Mouse (Mus musculus) ES-Bruce4 (cell line): ENCODE measurements around the gene Ric8b. TPM values are rescaled to one million over a fixed set of nuclear protein-coding genes. Genes with fewer than 3 reads are reported as not detected.

Experiments used
- H3K27ac ChIP-seq: 2 replicates; pipeline ENCODE4 v1.5.1; 2012; ENCODE audit warnings: low read length, inconsistent platforms; ENCODE audit not compliant: insufficient read depth
- H3K27me3 ChIP-seq: 2 replicates; pipeline ENCODE4 v1.6.1; 2012; ENCODE audit warnings: mild to moderate bottlenecking, low read length, inconsistent platforms; ENCODE audit not compliant: control insufficient read depth, poor library complexity, insufficient read depth, severe bottlenecking
- H3K36me3 ChIP-seq: 2 replicates; pipeline ENCODE4 v1.6.1; 2012; ENCODE audit warnings: inconsistent platforms, mild to moderate bottlenecking, low read length, moderate library complexity; ENCODE audit not compliant: control insufficient read depth, poor library complexity, insufficient read depth, severe bottlenecking
- H3K4me1 ChIP-seq: one replicate; pipeline ENCODE4 v1.8.1; 2011; ENCODE audit warnings: low read length; ENCODE audit not compliant: control insufficient read depth, insufficient read depth
- H3K4me3 ChIP-seq: 2 replicates; pipeline ENCODE4 v1.5.1; 2011; ENCODE audit warnings: low read depth, mild to moderate bottlenecking, low read length
- H3K9ac ChIP-seq: 2 replicates; pipeline ENCODE4 v1.6.1; 2012; ENCODE audit warnings: low read depth, mild to moderate bottlenecking, inconsistent platforms; ENCODE audit not compliant: poor library complexity, severe bottlenecking
- H3K9me3 ChIP-seq: replicated peaks from 2 replicates; pipeline ENCODE4 v1.6.1; 2012; ENCODE audit warnings: mild to moderate bottlenecking, low read length, inconsistent platforms; ENCODE audit not compliant: control insufficient read depth, poor library complexity, insufficient read depth, severe bottlenecking
- CTCF ChIP-seq: IDR thresholded peaks from one replicate; pipeline ENCODE4 v1.8.1; 2011; ENCODE audit warnings: low read depth, low read length
- EP300 ChIP-seq: IDR thresholded peaks from 2 replicates; pipeline ENCODE4 v1.6.1; 2011; ENCODE audit warnings: low read depth, low read length; ENCODE audit not compliant: insufficient read depth
- POLR2A ChIP-seq: IDR thresholded peaks from one replicate; pipeline ENCODE4 v1.8.1; 2011; ENCODE audit warnings: low read length; ENCODE audit not compliant: insufficient read depth
- polyA plus RNA-seq: library from polyadenylated mRNA; stranded (reverse); fragments of >200 nt; gene quantifications from 2 replicates; pipeline ENCODE4 v1.2.4, GENCODE M21; 2011; ENCODE audit warnings: low read depth; ENCODE audit not compliant: missing spikeins, insufficient read depth, insufficient read length

Gene Ric8b
- polyA plus RNA-seq, 1 experiment, result 18.8 TPM

DNA sequence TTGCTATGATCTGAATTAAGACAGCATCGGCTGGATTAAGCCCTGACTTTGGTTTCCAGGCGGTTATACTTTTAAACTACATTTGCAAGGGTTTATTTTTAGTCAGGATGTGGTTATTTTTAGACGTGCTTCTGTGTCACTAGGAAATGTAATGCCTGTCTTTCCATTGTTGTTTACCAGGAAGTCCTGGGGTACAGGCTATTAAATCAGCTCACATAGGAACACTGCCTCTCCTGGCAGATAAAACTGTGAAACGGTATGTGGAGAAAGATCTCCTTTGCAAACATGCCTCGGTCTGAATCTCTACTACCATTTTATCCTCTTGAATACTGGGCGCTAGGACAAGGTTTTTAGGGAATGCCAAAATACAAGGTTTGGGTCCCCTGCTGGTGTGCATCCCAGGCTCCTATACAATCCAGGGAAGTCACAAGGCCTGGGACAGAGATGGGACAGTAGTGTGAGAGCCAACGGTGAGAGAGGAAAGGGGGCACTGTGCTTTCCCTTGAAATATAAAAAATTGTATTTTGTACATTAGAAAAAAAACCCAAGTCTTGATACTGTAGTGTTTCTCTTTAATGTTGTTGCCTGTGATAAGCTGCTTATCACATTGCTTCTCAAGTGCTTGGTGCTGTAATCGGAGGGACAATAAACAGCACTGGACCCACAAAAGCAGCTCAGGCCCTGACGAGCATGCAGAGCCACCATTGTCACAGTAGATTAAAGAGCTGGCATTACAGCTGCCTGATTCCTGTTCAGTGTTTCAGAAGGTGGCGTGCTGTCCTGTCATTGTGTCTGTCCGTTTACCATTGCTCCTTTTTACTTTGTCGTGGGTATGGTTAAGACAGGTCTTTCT, 51.7 kb downstream of the Ric8b start:
- TF ChIP-seq EP300 (no peak), CTCF (no peak), POLR2A (no peak)
- H3K4me3 ChIP-seq, result no peak overlapping the region
- H3K4me1 ChIP-seq, result no peaks in the 10 kb centered on the region
- H3K27ac ChIP-seq, result no peak overlapping the region
- no peaks in the 10 kb centered on the region for H3K9me3 ChIP-seq
- H3K9ac ChIP-seq, result no peak overlapping the region
- peaks cover 4% of the 10 kb centered on the region; the same call in 1 of the 2 replicates for H3K36me3 ChIP-seq
- no peaks in the 10 kb centered on the region for H3K27me3 ChIP-seq

DNA sequence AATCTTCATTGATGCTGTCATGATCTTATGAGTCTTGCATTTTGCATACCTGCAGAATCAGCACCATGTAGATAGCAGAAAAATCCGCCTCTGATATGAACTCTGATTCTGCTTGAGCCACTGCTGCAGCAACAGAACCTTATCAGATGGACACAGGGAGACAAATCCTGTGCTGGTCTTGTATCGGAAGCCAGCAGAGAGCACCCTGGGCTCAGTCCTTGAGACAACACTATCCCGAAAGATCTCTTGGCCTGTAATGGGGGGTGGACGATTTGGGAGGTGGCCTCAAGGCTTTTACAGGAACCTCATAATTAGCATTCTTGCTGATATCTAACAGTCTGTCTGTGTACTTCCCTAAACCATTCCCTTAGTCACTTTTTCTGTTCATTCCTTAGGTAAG, 57.8 kb downstream of the Ric8b start:
- no peaks in the 10 kb centered on the region for H3K4me1 ChIP-seq

DNA sequence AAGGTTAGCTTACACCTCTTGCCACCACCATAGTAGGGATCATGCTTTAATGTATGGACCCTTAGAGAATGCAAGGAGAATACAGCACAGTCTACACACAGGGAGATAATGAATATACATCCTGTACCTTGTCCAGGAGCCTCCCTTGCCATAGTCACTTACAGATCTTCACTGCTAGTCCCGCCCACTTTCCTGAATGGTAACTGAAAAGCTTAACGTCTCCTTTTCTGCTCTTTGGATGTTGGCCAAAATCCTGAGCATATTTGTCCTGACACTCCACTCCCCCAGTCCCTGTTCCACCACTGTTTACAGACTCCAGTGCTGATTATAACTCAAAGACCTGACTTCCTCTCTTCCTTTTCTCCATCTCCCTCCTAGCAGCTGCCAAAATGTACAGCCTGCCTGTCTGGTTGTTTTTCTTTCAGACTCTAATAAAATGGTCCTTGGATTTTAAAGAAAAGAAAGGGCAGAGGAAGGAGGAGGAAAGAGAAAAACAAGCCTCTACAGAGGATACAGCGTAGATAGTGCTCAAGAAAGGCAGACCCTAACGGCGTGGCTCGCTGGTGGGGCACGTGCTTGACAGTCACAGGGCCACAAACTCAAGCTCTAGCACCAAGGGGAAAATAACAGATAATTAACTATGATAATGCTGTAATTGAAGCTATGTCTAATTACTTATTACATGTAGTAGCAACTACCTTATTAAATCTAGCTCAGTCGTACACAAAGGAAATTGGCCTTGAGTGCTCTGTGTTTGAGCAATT, 59.4 kb downstream of the Ric8b start:
- no peak overlapping the region for H3K27ac ChIP-seq
- H3K4me3 ChIP-seq, result no peak overlapping the region
- H3K9ac ChIP-seq, result no peak overlapping the region
- no peaks in the 10 kb centered on the region for H3K36me3 ChIP-seq
- H3K9me3 ChIP-seq, result no peaks in the 10 kb centered on the region
- TF ChIP-seq CTCF (no peak), EP300 (no peak), POLR2A (no peak)
- H3K27me3 ChIP-seq, result no peaks in the 10 kb centered on the region
- no peaks in the 10 kb centered on the region for H3K4me1 ChIP-seq

More for the DNA sequence above, 57.8 kb downstream of the Ric8b start:
- no peak for TF ChIP-seq EP300
- TF ChIP-seq POLR2A, result no peak
- no peak for TF ChIP-seq CTCF
- Histone ChIP-seq H3K27me3 (no peaks in the 10 kb centered on the region), H3K4me3 (no peak overlapping the region), H3K27ac (no peak overlapping the region), H3K9me3 (no peaks in the 10 kb centered on the region), H3K9ac (no peak overlapping the region), H3K36me3 (peaks cover 3% of the 10 kb centered on the region; the same call in 1 of the 2 replicates)

DNA sequence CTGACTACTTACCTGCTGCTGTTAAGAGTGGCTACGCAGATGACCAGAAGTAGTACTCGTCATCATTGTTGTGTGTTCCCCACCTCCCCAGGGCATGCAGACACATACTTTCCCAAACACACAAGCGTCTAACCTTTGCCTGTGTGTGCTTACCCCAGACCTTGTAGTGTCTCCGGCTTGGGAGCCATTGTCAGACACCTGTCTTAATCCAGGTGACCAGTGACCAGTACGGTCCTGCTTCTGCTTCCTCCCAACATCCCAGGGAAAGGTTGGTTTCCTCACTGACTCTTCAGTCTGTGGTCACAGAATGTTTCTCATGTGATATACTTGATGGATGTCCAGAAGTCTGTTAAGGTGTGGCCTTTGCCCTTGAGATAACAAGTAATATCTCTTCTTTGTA, 62.9 kb downstream of the Ric8b start:
- Histone ChIP-seq H3K36me3 (no peaks in the 10 kb centered on the region), H3K4me1 (no peaks in the 10 kb centered on the region), H3K4me3 (no peak overlapping the region), H3K9me3 (no peaks in the 10 kb centered on the region), H3K9ac (no peak overlapping the region), H3K27me3 (no peaks in the 10 kb centered on the region), H3K27ac (no peak overlapping the region)
- no peak for TF ChIP-seq CTCF
- TF ChIP-seq POLR2A, result no peak
- no peak for TF ChIP-seq EP300

DNA sequence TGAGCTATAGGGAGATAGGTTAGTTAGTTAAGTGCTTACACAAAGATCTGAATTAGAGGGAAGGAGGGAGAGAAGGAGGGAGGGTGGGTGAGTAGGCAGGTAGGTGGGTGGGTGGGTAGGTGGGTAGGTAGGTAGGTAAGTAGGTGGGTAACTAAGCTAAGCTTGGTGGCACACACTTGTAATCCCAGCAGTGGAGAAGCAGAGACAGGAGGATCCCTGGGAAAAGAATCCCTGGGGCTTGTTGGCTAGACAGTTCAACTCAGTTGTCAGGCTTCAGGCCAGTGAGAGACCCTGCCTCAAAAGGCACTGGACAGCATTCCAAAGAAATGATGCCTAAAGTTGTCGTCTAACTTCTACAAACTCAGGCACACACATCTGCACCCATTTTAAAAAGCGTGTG, 64.0 kb downstream of the Ric8b start:
- H3K4me3 ChIP-seq, result no peak overlapping the region
- H3K9me3 ChIP-seq, result no peaks in the 10 kb centered on the region
- no peaks in the 10 kb centered on the region for H3K4me1 ChIP-seq
- H3K27me3 ChIP-seq, result no peaks in the 10 kb centered on the region
- no peak overlapping the region for H3K9ac ChIP-seq
- TF ChIP-seq EP300 (no peak), CTCF (no peak), POLR2A (no peak)
- H3K27ac ChIP-seq, result no peak overlapping the region
- no peaks in the 10 kb centered on the region for H3K36me3 ChIP-seq
